Comparison of ENCODE assay signal across 16 mouse cellular contexts in the genomic region with DNA sequence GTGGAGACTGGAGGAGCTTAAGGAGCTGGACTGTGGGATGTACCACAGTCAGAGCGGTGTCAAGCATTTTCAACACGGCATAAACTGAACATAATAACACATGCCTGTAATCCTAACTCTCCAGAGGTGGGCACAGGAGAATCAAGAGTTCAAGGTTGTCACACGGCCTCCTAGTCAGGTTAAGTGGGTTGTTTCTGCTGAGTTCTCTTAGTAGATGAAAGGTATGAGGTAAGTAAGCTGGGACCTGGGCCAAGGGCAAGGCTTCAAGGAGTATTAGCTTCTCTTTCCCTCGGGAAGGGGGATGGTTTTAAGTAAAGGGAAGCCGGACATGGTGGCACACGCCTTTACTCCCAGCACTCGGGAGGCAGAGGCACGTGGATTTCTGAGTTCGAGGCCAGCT. TPM values are rescaled to one million over a fixed set of nuclear protein-coding genes. Genes with fewer than 3 reads are reported as not detected.
DNase-seq lines count a peak whose midpoint lies in the region; ATAC-seq lines count a peak whose summit lies in the region.
"Had no signal": no experiment of that assay in that cellular context is flagged by ENCODE, and none has a peak within 500 bp of the region (broad histone marks: within the 10 kb centered on the region; RNA-seq: fewer than 3 reads in every experiment).

No protein-coding gene starts in this region.

- H3K27ac ChIP-seq in hindbrain, embryonic 10.5 days, result peak overlapping the region; percentile 35; the same call in 1 of the 2 replicates
- no peak overlapping the region for H3K27ac ChIP-seq in hindbrain, embryonic 16.5 days (ENCODE audit: low read depth, low read length)
- H3K27ac ChIP-seq in limb, embryonic 10.5 days, result no peak overlapping the region
- H3K27ac ChIP-seq: embryonic facial prominence, embryonic 13.5 days; kidney, postnatal 0 days; liver, embryonic 14.5 days had no signal

- peaks cover 26% of the 10 kb centered on the region for H3K27me3 ChIP-seq in hindbrain, embryonic 10.5 days (ENCODE audit: insufficient read depth, poor library complexity, severe bottlenecking)
- no peaks in the 10 kb centered on the region for H3K27me3 ChIP-seq in hindbrain, embryonic 16.5 days (replicated peaks; ENCODE audit: control insufficient read depth, insufficient read depth, low read length)
- H3K27me3 ChIP-seq in limb, embryonic 10.5 days (ENCODE audit: low read depth, poor library complexity, severe bottlenecking), result peaks cover 17% of the 10 kb centered on the region
- H3K27me3 ChIP-seq: CH12.LX; embryonic facial prominence, embryonic 13.5 days had no signal

- peaks cover 64% of the 10 kb centered on the region for H3K4me1 ChIP-seq in hindbrain, embryonic 10.5 days (replicated peaks)
- peaks cover 9% of the 10 kb centered on the region for H3K4me1 ChIP-seq in hindbrain, embryonic 16.5 days (ENCODE audit: control insufficient read depth, insufficient read depth, low read depth, low read length)
- H3K4me1 ChIP-seq in limb, embryonic 10.5 days, result peaks cover 33% of the 10 kb centered on the region

- WGBS in hindbrain, embryonic 10.5 days, result 81% methylated on average over 9 of the region's 9 CpGs
- WGBS in hindbrain, embryonic 16.5 days, result 75% methylated on average over 9 of the region's 9 CpGs
- WGBS in limb, embryonic 10.5 days, result 86% methylated on average over 9 of the region's 9 CpGs

- ATAC-seq in hindbrain, embryonic 16.5 days, result no peak
- ATAC-seq: intestine, embryonic 16.5 days had no signal

- no peak overlapping the region for H3K4me2 ChIP-seq in hindbrain, embryonic 16.5 days (ENCODE audit: low read length)
- H3K4me2 ChIP-seq: embryonic facial prominence, embryonic 13.5 days had no signal

- no peak overlapping the region for H3K9ac ChIP-seq in hindbrain, embryonic 16.5 days (ENCODE audit: low read depth, low read length)
- H3K9ac ChIP-seq: embryonic facial prominence, embryonic 13.5 days; liver, embryonic 14.5 days had no signal

- H3K9me3 ChIP-seq in hindbrain, embryonic 10.5 days, result no peaks in the 10 kb centered on the region
- no peaks in the 10 kb centered on the region for H3K9me3 ChIP-seq in hindbrain, embryonic 16.5 days (ENCODE audit: control insufficient read depth, low read length)
- H3K9me3 ChIP-seq in limb, embryonic 10.5 days (replicated peaks), result no peaks in the 10 kb centered on the region
- H3K9me3 ChIP-seq: embryonic facial prominence, embryonic 13.5 days; megakaryocyte, embryonic 14.5 days had no signal

- peak; percentile 59 for DNase-seq in adrenal gland, postnatal 14 days
- no peak for DNase-seq in adrenal gland, postnatal 25 days
- DNase-seq in hindbrain, embryonic 10.5 days (ENCODE audit: low spot score), result no peak
- peak; percentile 84 to 89 for DNase-seq in lung, adult 18-20 months
- DNase-seq in lung, postnatal 10 days, result peak; percentile 68
- no peak for DNase-seq in layer of hippocampus, adult 9-11 months
- no peak for DNase-seq in limb, embryonic 10.5 days (ENCODE audit: low spot score)
- DNase-seq: cerebellum, adult 9-10 months; thymus, adult 2 months had no signal

- H3K4me3 ChIP-seq in hindbrain, embryonic 10.5 days, result no peak overlapping the region
- no peak overlapping the region for H3K4me3 ChIP-seq in hindbrain, embryonic 16.5 days (ENCODE audit: low read length)
- no peak overlapping the region for H3K4me3 ChIP-seq in limb, embryonic 10.5 days
- H3K4me3 ChIP-seq: embryonic facial prominence, embryonic 13.5 days; megakaryocyte, embryonic 14.5 days had no signal

- H3K36me3 ChIP-seq in hindbrain, embryonic 10.5 days, result peaks cover 14% of the 10 kb centered on the region; the same call in 1 of the 2 replicates
- no peaks in the 10 kb centered on the region for H3K36me3 ChIP-seq in hindbrain, embryonic 16.5 days (ENCODE audit: control insufficient read depth, insufficient read depth, low read length)
- peaks cover 12% of the 10 kb centered on the region for H3K36me3 ChIP-seq in limb, embryonic 10.5 days

RNA-seq across cellular contexts. Expression of gene Prkar2a, which starts 0.7 kb away (rescaled TPM):
- 36.3 and 37.4 TPM in 2 replicates for total RNA-seq in adrenal gland, postnatal 14 days (2021)
- total RNA-seq in adrenal gland, postnatal 25 days (2021), result 29.3 and 30.7 TPM in 2 replicates
- 34.2 and 35.0 TPM in 2 replicates for polyA plus RNA-seq in hindbrain, embryonic 10.5 days (2016; fragmentation: Nextera tagmentation; extraction: Ambion mirVana)
- polyA plus RNA-seq in hindbrain, embryonic 16.5 days (2015; fragmentation: Nextera tagmentation; extraction: Ambion mirVana), result 36.8 and 52.8 TPM in 2 replicates
- 27.0 and 27.8 TPM in 2 replicates for polyA plus RNA-seq in limb, embryonic 10.5 days (2016; fragmentation: Nextera tagmentation; extraction: Ambion mirVana)

RNA-seq across cellular contexts. Expression of gene Slc25a20, which starts 26.6 kb away (rescaled TPM):
- 334 and 350 TPM in 2 replicates for total RNA-seq in adrenal gland, postnatal 14 days (2021)
- total RNA-seq in adrenal gland, postnatal 25 days (2021), result 91.1 and 112 TPM in 2 replicates
- 30.0 and 33.8 TPM in 2 replicates for polyA plus RNA-seq in hindbrain, embryonic 10.5 days (2016; fragmentation: Nextera tagmentation; extraction: Ambion mirVana)
- 48.7 and 51.3 TPM in 2 replicates for polyA plus RNA-seq in hindbrain, embryonic 16.5 days (2015; fragmentation: Nextera tagmentation; extraction: Ambion mirVana)
- polyA plus RNA-seq in limb, embryonic 10.5 days (2016; fragmentation: Nextera tagmentation; extraction: Ambion mirVana), result 28.8 and 35.7 TPM in 2 replicates

RNA-seq across cellular contexts. Expression of gene Arih2, which starts 39.3 kb away (rescaled TPM):
- total RNA-seq in adrenal gland, postnatal 14 days (2021), result 59.7 and 61.3 TPM in 2 replicates
- 48.9 and 73.9 TPM in 2 replicates for total RNA-seq in adrenal gland, postnatal 25 days (2021)
- 56.4 and 58.8 TPM in 2 replicates for polyA plus RNA-seq in hindbrain, embryonic 10.5 days (2016; fragmentation: Nextera tagmentation; extraction: Ambion mirVana)
- 44.6 and 48.0 TPM in 2 replicates for polyA plus RNA-seq in hindbrain, embryonic 16.5 days (2015; fragmentation: Nextera tagmentation; extraction: Ambion mirVana)
- polyA plus RNA-seq in limb, embryonic 10.5 days (2016; fragmentation: Nextera tagmentation; extraction: Ambion mirVana), result 59.0 and 59.2 TPM in 2 replicates

Comparison
In these comparisons a context has a peak if more than half of its experiments do, and no peak if none do; other contexts are left out.
1. DNase-seq: peak in adrenal gland, postnatal 14 days (single experiment), lung, adult 18-20 months (2 of 2) and lung, postnatal 10 days (single experiment); none in adrenal gland, postnatal 25 days (single experiment), hindbrain, embryonic 10.5 days (single experiment), layer of hippocampus, adult 9-11 months (single experiment) and limb, embryonic 10.5 days (single experiment).